Mouse (Mus musculus) testis, adult 2 months (tissue): ENCODE measurements around the gene Ank. TPM values are rescaled to one million over a fixed set of nuclear protein-coding genes. Genes with fewer than 3 reads are reported as not detected.
A peak's percentile ranks its signal among the peaks of the same experiment; 100 is the strongest.

Experiments
- H3K27ac ChIP-seq: fragments of 200-500 bp; 2 replicates; pipeline ENCODE4 v1.5.1; 2012; ENCODE audit warnings: low read depth, low read length; ENCODE audit not compliant: control insufficient read depth, insufficient read depth
- H3K27me3 ChIP-seq: fragments of 200-500 bp; 2 replicates; pipeline ENCODE4 v1.6.1; 2012; ENCODE audit warnings: mild to moderate bottlenecking, low read length, moderate library complexity; ENCODE audit not compliant: control insufficient read depth, insufficient read depth
- H3K36me3 ChIP-seq: fragments of 200-500 bp; 2 replicates; pipeline ENCODE4 v1.6.1; 2012; ENCODE audit warnings: mild to moderate bottlenecking, low read length; ENCODE audit not compliant: control insufficient read depth, insufficient read depth
- H3K4me1 ChIP-seq: fragments of 200-500 bp; 2 replicates; pipeline ENCODE4 v1.6.1; 2012; ENCODE audit warnings: low read length; ENCODE audit not compliant: control insufficient read depth, insufficient read depth
- H3K4me3 ChIP-seq: fragments of 200-500 bp; 2 replicates; pipeline ENCODE4 v1.5.1; 2012; ENCODE audit warnings: low read depth, mild to moderate bottlenecking, low read length, moderate library complexity, mixed read lengths; ENCODE audit not compliant: control insufficient read depth
- CTCF ChIP-seq: fragments of 200-500 bp; IDR thresholded peaks from 2 replicates; pipeline ENCODE4 v1.5.1; 2012; ENCODE audit warnings: low read depth, mild to moderate bottlenecking, inconsistent platforms, low read length, moderate library complexity; ENCODE audit not compliant: control insufficient read depth, insufficient read depth, insufficient replicate concordance
- POLR2A ChIP-seq: fragments of 200-500 bp; IDR thresholded peaks from 2 replicates; pipeline ENCODE4 v1.6.1; 2012; ENCODE audit warnings: low read depth, mild to moderate bottlenecking, inconsistent platforms, low read length, moderate library complexity; ENCODE audit not compliant: control insufficient read depth
- polyA plus RNA-seq: library from polyadenylated mRNA; depleted of rRNA; stranded (reverse); fragments of >200 nt; gene quantifications from 2 replicates; pipeline ENCODE4 v1.2.3, GENCODE M21; 2012

Gene Ank
- polyA plus RNA-seq, 1 experiment = 9.1 TPM

- H3K4me1 ChIP-seq = peaks cover 2% of the 10 kb centered on the region; the same call in 1 of the 2 replicates
- no peak for TF ChIP-seq CTCF
- no peak for TF ChIP-seq POLR2A
Measured at GRCm38 (mm10) chr15:27579853-27580252, 113.4 kb downstream of the Ank start.

GRCm38 (mm10) chr15:27580771-27581170 is 114.3 kb downstream of the Ank start:
- no peak overlapping the region for H3K27ac ChIP-seq
- H3K27me3 ChIP-seq = no peaks in the 10 kb centered on the region
- no peak for TF ChIP-seq CTCF
- no peak for TF ChIP-seq POLR2A
- peaks cover 2% of the 10 kb centered on the region; the same call in 1 of the 2 replicates for H3K4me1 ChIP-seq
- no peaks in the 10 kb centered on the region for H3K36me3 ChIP-seq
- no peak overlapping the region for H3K4me3 ChIP-seq

More at GRCm38 (mm10) chr15:27579853-27580252, 113.4 kb downstream of the Ank start:
- Histone ChIP-seq H3K27ac (no peak overlapping the region), H3K4me3 (no peak overlapping the region), H3K27me3 (no peaks in the 10 kb centered on the region), H3K36me3 (no peaks in the 10 kb centered on the region)

GRCm38 (mm10) chr15:27581640-27582039 is 115.2 kb downstream of the Ank start:
- TF ChIP-seq CTCF (no peak), POLR2A (no peak)
- no peak overlapping the region for H3K27ac ChIP-seq

DNA sequence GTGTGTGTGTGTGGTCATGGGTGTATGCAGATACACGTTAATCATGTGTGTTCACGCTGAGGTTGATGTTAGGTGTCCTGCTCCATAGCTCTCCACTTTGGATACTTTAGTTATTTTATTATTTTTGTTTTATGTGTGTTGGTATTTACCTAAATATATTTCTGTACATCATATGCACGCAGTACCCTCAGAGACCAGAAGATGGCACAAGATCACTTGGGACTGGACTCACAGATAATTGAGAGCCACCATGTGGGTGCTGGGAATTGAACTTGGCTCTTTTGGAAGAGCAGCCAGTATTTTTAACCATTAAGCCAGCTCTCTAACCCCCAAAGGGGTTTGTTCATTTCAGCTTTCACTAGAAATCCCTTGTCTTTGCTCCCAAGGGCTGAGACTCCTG is 116.0 kb downstream of the Ank start:
- TF ChIP-seq POLR2A = no peak
- TF ChIP-seq CTCF = no peak
- Histone ChIP-seq H3K36me3 (no peaks in the 10 kb centered on the region), H3K27me3 (no peaks in the 10 kb centered on the region), H3K27ac (no peak overlapping the region), H3K4me3 (no peak overlapping the region), H3K4me1 (peaks cover 2% of the 10 kb centered on the region; the same call in 1 of the 2 replicates)

More at GRCm38 (mm10) chr15:27581640-27582039, 115.2 kb downstream of the Ank start:
- no peak overlapping the region for H3K4me3 ChIP-seq
- H3K36me3 ChIP-seq = no peaks in the 10 kb centered on the region
- peaks cover 2% of the 10 kb centered on the region; the same call in 1 of the 2 replicates for H3K4me1 ChIP-seq
- H3K27me3 ChIP-seq = no peaks in the 10 kb centered on the region

DNA sequence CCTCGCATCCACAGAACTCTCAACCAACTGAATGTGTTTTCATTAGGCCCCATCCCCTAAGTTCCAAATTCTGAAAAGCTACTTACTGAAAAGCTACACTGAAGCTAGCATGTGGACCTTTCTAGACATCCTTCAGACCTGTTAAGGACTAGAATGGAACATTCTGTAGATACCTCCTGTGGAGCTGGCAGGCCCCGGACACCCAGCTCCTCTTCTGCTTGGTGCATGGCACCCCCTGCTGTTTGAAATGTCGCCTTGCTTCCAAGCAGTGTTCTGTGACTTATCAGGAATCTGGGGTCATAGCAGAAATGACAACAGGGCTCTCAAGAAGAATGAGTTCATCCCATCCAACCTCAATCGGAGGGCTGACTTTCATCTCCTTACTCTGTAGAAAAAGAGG is 116.6 kb downstream of the Ank start:
- Histone ChIP-seq H3K4me3 (no peak overlapping the region), H3K27ac (no peak overlapping the region), H3K27me3 (no peaks in the 10 kb centered on the region), H3K36me3 (no peaks in the 10 kb centered on the region), H3K4me1 (peaks cover 2% of the 10 kb centered on the region; the same call in 1 of the 2 replicates)
- TF ChIP-seq POLR2A = no peak
- peak; percentile 34; the same call in 1 of the 2 replicates for TF ChIP-seq CTCF

DNA sequence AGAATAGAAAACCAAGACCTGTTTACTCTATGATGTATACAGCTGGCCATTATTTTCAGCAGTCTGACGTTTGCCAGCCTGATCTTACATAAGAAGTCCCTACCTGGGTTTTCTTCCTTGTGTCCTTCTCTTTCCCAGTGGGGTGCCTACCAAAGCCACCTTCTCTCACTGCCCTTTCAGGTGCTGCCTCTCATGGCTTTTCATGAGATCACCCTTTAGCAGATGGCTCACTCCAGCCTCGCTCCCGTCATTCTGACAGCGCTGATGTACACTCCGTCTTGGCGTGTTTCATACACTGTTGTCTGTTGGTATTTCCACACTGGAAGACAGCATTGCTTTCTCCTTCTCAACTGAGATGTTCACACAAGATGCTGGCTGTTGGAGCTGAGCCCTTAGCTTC is 117.1 kb downstream of the Ank start:
- TF ChIP-seq POLR2A (no peak), CTCF (no peak)
- Histone ChIP-seq H3K27me3 (no peaks in the 10 kb centered on the region), H3K4me3 (no peak overlapping the region), H3K4me1 (peaks cover 2% of the 10 kb centered on the region; the same call in 1 of the 2 replicates), H3K27ac (no peak overlapping the region), H3K36me3 (no peaks in the 10 kb centered on the region)

DNA sequence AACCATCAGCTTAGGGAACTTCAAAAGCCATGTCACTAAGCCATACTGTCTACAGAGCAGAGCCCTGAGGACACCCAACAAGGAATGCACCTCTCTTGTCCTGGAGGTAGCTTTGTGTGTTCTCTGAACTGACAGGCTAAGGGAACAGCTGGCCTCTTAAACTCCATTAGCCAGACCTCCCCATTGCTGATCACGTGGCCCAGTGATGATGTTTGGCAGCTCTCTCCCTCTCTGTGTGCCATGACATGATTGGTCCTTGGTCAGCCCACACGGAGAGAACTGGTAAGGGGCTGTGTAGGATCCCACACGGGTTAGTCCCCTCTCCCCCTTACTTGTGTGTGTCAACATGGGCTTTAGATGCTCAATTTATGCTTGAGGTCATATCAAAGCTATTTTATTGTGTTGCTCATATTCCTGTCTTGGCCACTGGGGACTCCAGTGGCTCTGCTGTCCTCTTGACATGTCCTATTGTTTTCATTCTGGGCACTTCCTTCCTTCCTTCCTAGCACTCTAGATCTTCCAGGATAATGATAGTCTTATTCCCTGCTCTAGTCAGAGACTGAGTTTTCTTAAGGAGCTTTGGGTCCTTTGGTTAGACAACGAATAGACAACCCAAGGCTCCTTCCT is 119.1 kb downstream of the Ank start:
- TF ChIP-seq POLR2A = no peak
- TF ChIP-seq CTCF = no peak
- H3K4me1 ChIP-seq = 0 out of 2 replicates have a peak, but pooled peaks cover 2% of the 10 kb centered on the region
- H3K27ac ChIP-seq = no peak overlapping the region
- no peak overlapping the region for H3K4me3 ChIP-seq
- H3K36me3 ChIP-seq = no peaks in the 10 kb centered on the region
- no peaks in the 10 kb centered on the region for H3K27me3 ChIP-seq

GRCm38 (mm10) chr15:27586093-27586480 is 119.6 kb downstream of the Ank start:
- no peaks in the 10 kb centered on the region for H3K27me3 ChIP-seq
- H3K4me1 ChIP-seq = 0 out of 2 replicates have a peak, but pooled peaks cover 2% of the 10 kb centered on the region
- no peak overlapping the region for H3K27ac ChIP-seq
- TF ChIP-seq CTCF (no peak), POLR2A (no peak)
- H3K36me3 ChIP-seq = no peaks in the 10 kb centered on the region
- H3K4me3 ChIP-seq = no peak overlapping the region
